Mouse (Mus musculus) heart, embryonic 14.5 days (tissue): ENCODE results near the gene Eva1b. TPM values are rescaled to one million over a fixed set of nuclear protein-coding genes. Genes with fewer than 3 reads are reported as not detected.

Experiments used
- ATAC-seq: fragments of 200-750 bp; cut with Nextera tagmentation; 2 replicates; pipeline ENCODE4 v1.8.0; 2017; ENCODE audit warnings: low read depth, moderate TSS enrichment; ENCODE audit not compliant: insufficient number of reproducible peaks, insufficient read depth, low FRiP score
- H3K27ac ChIP-seq, 2 experiments: fragments of 200-500 bp in 1 of 2; fragments of 300-500 bp in 1 of 2; sonication (generic) in 1 of 2; replicated peaks in 1 of 2; 2 replicates each; pipeline ENCODE4 v1.5.1; 2012 to 2014; ENCODE audit warnings: low read depth in 2 of 2, low read length in 2 of 2, control low read depth in 1 of 2, mild to moderate bottlenecking in 1 of 2, mixed read lengths in 1 of 2; ENCODE audit not compliant: control insufficient read depth in 1 of 2, insufficient read depth in 1 of 2
- H3K27me3 ChIP-seq: fragments of 300-500 bp; sonication (generic); 2 replicates; pipeline ENCODE4 v1.6.1; 2014; ENCODE audit warnings: mild to moderate bottlenecking, low read length, control low read depth; ENCODE audit not compliant: control insufficient read depth, insufficient read depth
- H3K36me3 ChIP-seq: fragments of 300-500 bp; sonication (generic); 2 replicates; pipeline ENCODE4 v1.6.1; 2014; ENCODE audit warnings: mild to moderate bottlenecking, control low read depth, low read length, mixed read lengths; ENCODE audit not compliant: control insufficient read depth, insufficient read depth
- H3K4me1 ChIP-seq, 2 experiments: fragments of 200-500 bp in 1 of 2; fragments of 300-500 bp in 1 of 2; sonication (generic) in 1 of 2; 2 replicates each; pipeline ENCODE4 v1.6.1; 2012 to 2014; ENCODE audit warnings: low read length in 2 of 2, control low read depth in 1 of 2, mixed read lengths in 1 of 2; ENCODE audit not compliant: control insufficient read depth in 2 of 2, insufficient read depth in 2 of 2
- H3K4me2 ChIP-seq: fragments of 300-500 bp; sonication (generic); 2 replicates; pipeline ENCODE4 v1.6.1; 2014; ENCODE audit warnings: mild to moderate bottlenecking, low read length
- H3K4me3 ChIP-seq, 2 experiments: fragments of 200-500 bp in 1 of 2; fragments of 300-500 bp in 1 of 2; sonication (generic) in 1 of 2; 2 replicates each; pipeline ENCODE4 v1.5.1; 2012 to 2014; ENCODE audit warnings: low read length in 2 of 2, mild to moderate bottlenecking in 2 of 2, control low read depth in 1 of 2, low read depth in 1 of 2, moderate library complexity in 1 of 2; ENCODE audit not compliant: control insufficient read depth in 1 of 2, insufficient read depth in 1 of 2
- H3K9ac ChIP-seq: fragments of 300-500 bp; sonication (generic); 2 replicates; pipeline ENCODE4 v1.6.1; 2014; ENCODE audit warnings: mild to moderate bottlenecking, low read length
- H3K9me3 ChIP-seq: fragments of 300-500 bp; sonication (generic); 2 replicates; pipeline ENCODE4 v1.6.1; 2016; ENCODE audit warnings: low read length, control low read depth; ENCODE audit not compliant: control insufficient read depth
- WGBS: fragments of 180-500 bp; shearing (Covaris S2); extraction: QIAGEN DNeasy Blood & Tissue Kit; methylation state at CpG from one replicate; pipeline ENCODE4 v1.1.7; 2014; 5-methylcytosine and 5-hydroxymethylcytosine counted together
- polyA plus RNA-seq: library from polyadenylated mRNA; unstranded; fragments of >200 nt; fragmentation: Nextera tagmentation; extraction: Ambion mirVana; gene quantifications from 2 replicates; pipeline ENCODE4 v1.2.1, GENCODE M21; 2014

Gene Eva1b
- polyA plus RNA-seq, 1 experiment from 2014 or later: 33.9 TPM

DNA sequence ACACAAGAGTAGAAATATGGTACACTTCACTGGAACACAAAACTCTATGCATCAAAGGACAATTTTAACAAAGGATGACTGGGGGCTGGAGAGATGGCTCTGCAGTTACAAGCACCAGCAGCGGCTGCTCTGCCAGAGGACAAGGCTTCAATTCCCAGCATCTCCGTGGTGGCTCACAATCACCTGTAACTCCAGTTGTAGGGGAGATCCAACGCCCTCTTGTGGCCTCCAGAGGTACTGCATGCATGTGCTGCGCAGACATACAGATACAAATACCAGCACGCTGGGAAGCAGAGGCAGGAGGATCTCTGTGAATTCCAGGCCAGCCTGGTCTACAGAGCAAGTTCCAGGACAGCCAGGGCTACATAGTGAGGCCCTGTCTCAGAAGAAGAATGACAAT, 9.1 kb downstream of the Eva1b start:
- peaks cover 6 to 10% of the 10 kb centered on the region in 2 experiments; a peak in 2 of 4 replicates for H3K4me1 ChIP-seq

GRCm38 (mm10) chr4:126157562-126157961, 10.0 kb downstream of the Eva1b start:
- WGBS: 88% methylated on average over 6 of the region's 6 CpGs
- no peaks in the 10 kb centered on the region for H3K27me3 ChIP-seq

More for the DNA sequence above, 9.1 kb downstream of the Eva1b start:
- H3K36me3 ChIP-seq: no peaks in the 10 kb centered on the region
- WGBS: 56% methylated on average over 5 of the region's 5 CpGs
- no peaks in the 10 kb centered on the region for H3K9me3 ChIP-seq
- no peak overlapping the region for H3K27ac ChIP-seq
- no peak for ATAC-seq
- H3K9ac ChIP-seq: no peak overlapping the region
- no peak overlapping the region for H3K4me2 ChIP-seq
- no peaks in the 10 kb centered on the region for H3K27me3 ChIP-seq
- no peak overlapping the region for H3K4me3 ChIP-seq

GRCm38 (mm10) chr4:126159455-126159854, 11.9 kb downstream of the Eva1b start:
- Histone ChIP-seq H3K4me2 (no peak overlapping the region), H3K4me1 (peaks cover 9 to 16% of the 10 kb centered on the region in 2 experiments), H3K27me3 (no peaks in the 10 kb centered on the region), H3K36me3 (no peaks in the 10 kb centered on the region), H3K9me3 (no peaks in the 10 kb centered on the region), H3K27ac (no peak overlapping the region), H3K4me3 (no peak overlapping the region), H3K9ac (no peak overlapping the region)
- no peak for ATAC-seq
- whole genome bisulfite sequencing: 70% methylated on average over 8 of the region's 8 CpGs

More at GRCm38 (mm10) chr4:126157562-126157961, 10.0 kb downstream of the Eva1b start:
- Histone ChIP-seq H3K4me1 (peaks cover 6 to 7% of the 10 kb centered on the region in 2 experiments; a peak in 2 of 4 replicates), H3K27ac (no peak overlapping the region), H3K9me3 (no peaks in the 10 kb centered on the region), H3K4me3 (no peak overlapping the region), H3K9ac (no peak overlapping the region), H3K4me2 (no peak overlapping the region), H3K36me3 (no peaks in the 10 kb centered on the region)
- no peak for ATAC-seq

GRCm38 (mm10) chr4:126160981-126161380, 13.4 kb downstream of the Eva1b start:
- Histone ChIP-seq H3K9me3 (no peaks in the 10 kb centered on the region), H3K4me3 (no peak overlapping the region), H3K27me3 (no peaks in the 10 kb centered on the region), H3K27ac (no peak overlapping the region), H3K4me2 (no peak overlapping the region), H3K36me3 (peaks cover 7% of the 10 kb centered on the region), H3K9ac (no peak overlapping the region), H3K4me1 (peaks cover 4 to 11% of the 10 kb centered on the region in 2 experiments)
- 86% methylated on average over 8 of the region's 8 CpGs for WGBS
- ATAC-seq: no peak

DNA sequence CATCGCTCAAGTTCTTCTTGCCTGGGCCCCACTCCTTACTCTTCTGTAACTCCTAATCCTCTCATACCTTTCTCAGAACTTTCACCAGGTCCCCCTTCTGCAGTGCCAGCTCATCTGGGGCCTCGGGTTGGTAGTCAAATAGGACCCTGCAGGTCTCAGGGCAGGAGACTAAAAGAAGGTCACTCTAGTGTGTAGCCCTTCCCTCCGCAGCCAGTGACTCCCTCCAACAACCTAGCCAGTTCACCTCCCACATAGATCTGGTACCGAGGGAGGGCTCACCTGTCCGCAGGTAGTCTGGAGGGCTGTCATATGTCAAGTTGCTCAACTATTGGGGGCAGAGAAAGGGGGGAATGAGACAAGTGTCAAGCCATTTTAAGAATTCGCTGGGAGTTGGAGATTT, 13.9 kb downstream of the Eva1b start:
- H3K4me3 ChIP-seq: no peak overlapping the region
- peaks cover 12% of the 10 kb centered on the region for H3K36me3 ChIP-seq
- ATAC-seq: no peak
- no peaks in the 10 kb centered on the region for H3K9me3 ChIP-seq
- no peak overlapping the region for H3K27ac ChIP-seq
- no peak overlapping the region for H3K4me2 ChIP-seq
- no peaks in the 10 kb centered on the region for H3K27me3 ChIP-seq
- 81% methylated on average over 6 of the region's 6 CpGs for WGBS
- no peak overlapping the region for H3K9ac ChIP-seq
- peaks cover 7 to 15% of the 10 kb centered on the region in 2 experiments for H3K4me1 ChIP-seq

DNA sequence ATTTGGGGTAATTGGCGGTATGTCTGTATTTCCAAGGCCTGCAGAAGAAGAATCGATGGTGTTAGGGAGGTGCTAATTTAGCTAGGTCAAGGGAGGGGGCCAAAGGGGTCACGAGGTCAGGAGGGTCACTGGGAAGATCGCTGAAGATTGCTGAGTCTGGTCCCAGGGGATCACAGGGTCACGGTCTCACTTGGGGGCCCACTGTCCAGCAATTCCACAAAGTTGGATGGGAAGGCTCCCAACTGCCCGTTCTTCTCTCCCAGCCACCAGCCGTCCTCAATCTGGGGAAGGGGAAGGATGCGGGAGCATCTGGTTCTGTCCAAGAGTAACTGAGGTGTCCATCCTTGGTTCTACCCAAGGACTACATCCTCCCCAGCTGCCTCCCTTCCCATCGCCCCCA, 14.4 kb downstream of the Eva1b start:
- Histone ChIP-seq H3K4me2 (peak overlapping the region; percentile 93), H3K27me3 (no peaks in the 10 kb centered on the region), H3K27ac (peak overlapping the region in 1 of 2 experiments; percentile 11; a peak in 1 of 4 replicates), H3K4me1 (peaks cover 7 to 17% of the 10 kb centered on the region in 2 experiments), H3K9ac (peak overlapping the region; percentile 84), H3K36me3 (peaks cover 18% of the 10 kb centered on the region), H3K4me3 (peak overlapping the region; percentile 55; a peak in 2 of 4 replicates), H3K9me3 (no peaks in the 10 kb centered on the region)
- no peak for ATAC-seq
- WGBS: 74% methylated on average over 9 of the region's 9 CpGs

DNA sequence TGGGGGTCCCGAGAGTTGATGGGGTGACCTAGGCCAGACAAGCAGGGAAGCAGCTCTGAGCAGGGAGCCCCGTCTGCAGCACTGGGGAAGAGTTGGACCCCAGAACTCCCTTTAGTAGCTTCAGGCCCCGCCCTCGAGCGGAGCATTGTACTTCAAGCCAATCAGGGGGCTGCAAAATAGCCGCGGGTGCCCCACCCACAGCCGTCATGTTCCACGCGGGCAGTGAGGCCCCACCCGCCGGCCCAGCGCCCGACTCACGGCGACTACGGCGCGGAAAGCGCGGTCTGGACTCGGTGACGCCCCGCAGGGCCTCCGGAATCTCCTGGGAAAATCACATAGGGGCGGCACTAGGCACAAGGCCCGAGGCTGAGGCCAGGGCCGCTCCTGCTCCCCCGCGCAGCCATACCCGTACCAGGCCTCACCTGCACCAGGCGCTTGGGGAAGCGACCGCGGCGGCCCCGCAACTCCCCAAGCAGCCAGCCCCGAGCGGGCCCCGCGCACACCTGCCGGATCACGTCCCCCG, 15.1 kb downstream of the Eva1b start:
- under 1% methylated on average over 44 of the region's 44 CpGs for WGBS
- H3K4me1 ChIP-seq: peaks cover 7 to 17% of the 10 kb centered on the region in 2 experiments
- peaks cover 24% of the 10 kb centered on the region for H3K36me3 ChIP-seq
- H3K9ac ChIP-seq: peak overlapping the region; percentile 84
- H3K4me3 ChIP-seq: peak overlapping the region; percentile 55
- peak; percentile 82 for ATAC-seq
- H3K9me3 ChIP-seq: no peaks in the 10 kb centered on the region
- H3K27me3 ChIP-seq: no peaks in the 10 kb centered on the region
- peak overlapping the region; percentile 24 to 68 for H3K27ac ChIP-seq
- peak overlapping the region; percentile 93 for H3K4me2 ChIP-seq
